Mouse (Mus musculus) right cerebral cortex, postnatal 36 days (tissue): ENCODE measurements around the gene Tenm2.

ENCODE experiments used
- DNase-seq, 2 experiments: peaks; one replicate each; pipeline ENCODE4 v3.0.0; 2022; ENCODE audit warnings: low spot score in 2 of 2, mixed read lengths in 1 of 2

Gene Tenm2

DNA sequence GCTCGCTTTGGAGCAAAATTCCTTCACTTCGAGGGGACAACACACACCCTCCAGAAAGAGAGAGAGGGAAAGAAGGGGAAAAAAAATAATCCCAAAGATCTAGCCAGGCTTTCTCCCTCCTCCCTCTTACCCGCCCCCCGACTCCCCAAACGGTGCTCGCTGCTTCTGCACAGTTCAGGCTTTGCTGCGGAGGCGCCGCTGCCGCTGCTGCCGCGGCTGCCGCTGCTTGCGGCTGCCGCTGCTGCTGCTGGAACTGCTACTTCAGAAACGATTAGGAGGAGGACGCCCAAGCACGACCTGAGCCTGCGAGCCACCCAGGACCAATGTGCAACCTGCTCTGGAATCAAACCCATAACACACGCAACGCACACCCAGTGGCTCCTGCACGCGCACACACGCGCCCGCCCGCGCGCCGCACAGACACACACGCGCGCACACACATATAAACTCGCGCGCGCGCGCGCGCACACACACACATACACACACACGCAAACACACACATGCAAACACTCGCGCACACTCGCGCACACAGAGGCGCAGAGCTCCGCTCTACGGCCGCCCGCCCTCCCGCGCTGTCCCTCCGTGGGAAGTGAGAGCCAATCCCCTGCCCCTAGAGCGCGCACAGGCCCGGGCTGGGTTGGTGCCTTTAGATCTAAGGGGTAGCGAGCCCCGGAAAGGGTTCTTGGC is at the start of gene Tenm2:
TSS of gene Tenm2 (minus strand) at position 51 of the 687 bp plus-strand sequence.
- DNase-seq, result peak; percentile 74 to 79

GRCm38 (mm10) chr11:37285186-37285585 is 49.4 kb upstream of the Tenm2 start:
- no peak for DNase-seq

DNA sequence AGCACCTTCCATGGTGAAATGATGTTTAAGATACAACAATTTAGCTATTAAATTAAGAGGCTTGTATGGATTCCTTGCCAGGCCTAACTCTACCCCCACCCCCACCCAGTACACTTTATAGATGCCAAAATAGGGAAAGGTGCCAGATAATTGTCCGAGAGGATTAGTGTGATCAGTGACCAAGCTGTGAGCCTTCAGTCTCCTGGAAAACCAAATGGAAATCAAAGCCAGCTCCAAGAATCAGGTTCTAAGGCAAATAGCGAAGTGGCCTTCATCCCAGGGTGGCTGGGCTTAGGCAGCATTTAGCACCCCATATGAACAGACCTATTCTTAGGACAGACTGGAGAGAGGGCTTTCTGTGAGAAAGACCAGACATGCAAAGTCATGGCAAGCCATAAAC is 13.0 kb upstream of the Tenm2 start:
- DNase-seq, result no peak

DNA sequence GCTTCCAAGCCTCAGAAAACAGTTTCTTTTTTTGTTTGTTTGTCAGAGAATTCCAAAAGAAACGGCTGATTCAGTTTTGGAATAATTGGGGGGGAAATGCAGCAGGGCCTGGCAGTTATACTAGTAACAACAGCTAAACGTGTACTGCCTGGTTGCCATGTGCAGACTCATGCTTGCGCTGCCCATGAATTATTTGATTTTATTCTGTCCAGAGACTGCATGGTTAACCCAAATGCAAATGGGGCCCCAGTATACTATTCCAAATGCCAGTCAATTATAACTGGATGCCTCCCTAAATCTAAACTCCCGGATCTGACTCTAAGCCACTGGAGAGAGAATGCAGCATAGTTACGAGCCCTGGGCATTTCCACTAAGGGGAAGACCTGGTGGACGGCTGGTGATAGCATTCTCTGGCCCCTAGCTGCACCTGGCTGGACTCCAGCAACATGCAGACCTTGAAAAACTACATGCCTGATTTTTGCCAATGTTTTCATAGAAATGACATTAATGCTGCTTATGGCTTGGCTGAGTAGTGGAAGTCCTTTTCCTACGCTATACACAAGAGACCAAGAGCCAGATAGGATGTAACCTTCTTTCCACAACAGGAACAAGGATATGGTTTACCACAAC is 1.4 kb upstream of the Tenm2 start:
- no peak for DNase-seq

DNA sequence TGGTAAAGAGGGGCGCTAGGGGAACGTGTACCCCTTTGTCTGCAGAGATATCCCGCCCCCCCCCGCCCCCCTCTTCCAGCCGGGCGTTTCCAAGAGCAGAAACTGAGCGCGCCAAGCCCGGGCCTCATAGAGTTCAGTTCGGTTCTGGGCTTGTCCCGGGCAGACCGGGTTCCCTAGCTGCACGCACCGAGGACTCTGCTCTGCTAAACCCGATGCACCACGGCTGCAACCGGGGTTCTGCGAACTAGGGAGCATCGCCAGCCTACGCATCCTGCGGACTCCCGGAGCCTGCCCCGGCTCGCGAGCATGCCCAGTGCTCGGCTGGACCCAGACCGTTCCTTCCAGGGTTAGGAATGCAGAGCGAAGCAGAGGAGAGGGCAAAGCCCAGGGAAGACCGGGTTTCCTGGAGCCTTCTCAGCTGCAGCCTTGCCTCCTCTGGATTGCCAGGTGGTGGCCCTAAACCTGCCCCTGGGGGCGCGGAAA is 878 bp upstream of the Tenm2 start:
- DNase-seq, result peak; percentile 50 to 56

DNA sequence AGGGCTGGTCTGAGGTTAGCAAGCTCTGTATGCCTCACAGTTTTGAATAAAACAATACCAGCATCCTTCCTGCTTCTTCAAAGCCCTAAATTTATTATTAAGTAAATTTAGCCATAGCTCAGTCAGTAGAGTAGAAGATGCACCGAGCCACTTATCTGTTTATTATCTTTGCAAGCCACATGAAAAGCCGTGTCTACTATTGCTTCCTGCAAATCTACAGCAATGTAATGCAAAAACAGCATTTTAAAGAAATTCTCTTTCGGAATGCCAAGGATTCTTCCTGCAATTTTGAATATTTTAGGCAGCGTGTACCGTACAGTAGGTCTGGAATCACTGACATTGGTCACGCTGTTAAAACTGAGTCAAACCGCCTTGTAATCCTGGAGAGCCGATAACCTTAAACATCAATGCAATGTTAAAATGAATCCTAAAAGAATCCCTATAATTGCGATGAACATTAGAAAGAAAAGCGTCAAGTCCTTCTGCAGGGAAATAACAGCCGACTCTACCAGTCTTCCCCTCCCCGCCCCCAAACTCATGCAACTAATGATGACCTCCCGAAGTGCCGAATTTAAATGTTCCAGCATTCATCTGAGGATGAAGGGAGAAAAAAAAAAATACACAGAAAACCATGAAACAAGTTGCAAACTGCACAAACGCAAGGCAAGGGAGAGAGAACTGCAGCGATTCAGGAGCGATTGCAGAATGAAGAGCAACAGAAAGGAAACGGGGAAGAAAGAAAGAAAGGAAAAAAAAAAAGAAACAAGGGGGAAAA is 556 bp downstream of the Tenm2 start:
- DNase-seq, result no peak

GRCm38 (mm10) chr11:37227404-37227803 is 8.4 kb downstream of the Tenm2 start:
- no peak for DNase-seq

DNA sequence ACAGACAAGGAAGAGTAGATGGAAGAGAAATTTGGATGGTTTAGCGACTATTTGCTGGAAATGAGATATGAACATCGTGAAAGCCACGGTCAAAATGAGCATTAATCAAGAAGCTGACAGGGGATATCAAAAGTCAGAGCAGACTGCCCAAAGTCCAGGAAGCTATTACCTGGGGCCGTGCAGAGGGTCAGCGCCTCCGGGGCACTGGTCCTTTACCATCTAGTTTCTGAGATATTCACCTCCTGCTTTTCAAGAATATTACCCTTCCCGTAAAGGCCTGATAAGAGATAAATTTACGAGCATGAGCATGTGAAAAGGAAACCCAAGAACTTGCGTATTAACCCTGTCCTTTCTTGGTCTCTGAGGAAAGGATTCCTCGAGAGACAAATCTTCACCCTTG is 8.8 kb downstream of the Tenm2 start:
- no peak for DNase-seq

DNA sequence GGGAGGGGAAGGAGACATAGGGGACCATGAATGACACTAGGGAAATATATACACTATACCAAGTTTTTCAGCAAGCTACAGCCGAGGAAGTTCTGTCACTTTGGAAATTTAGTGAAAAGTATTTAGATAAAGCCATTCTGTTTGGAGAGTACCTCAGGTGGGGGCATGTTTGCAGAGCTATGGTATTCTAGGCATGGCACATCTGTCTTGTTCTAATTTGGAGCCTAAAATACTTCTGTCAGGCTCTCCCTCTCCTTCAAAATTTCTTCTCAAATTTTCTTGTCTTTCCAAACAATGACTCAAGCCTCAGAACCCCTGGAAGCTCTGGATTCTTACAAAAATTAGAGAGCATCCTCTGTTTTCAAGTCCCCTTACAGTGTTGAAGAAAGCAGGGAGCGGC is 13.0 kb downstream of the Tenm2 start:
- DNase-seq, result peak in 1 of 2 experiments; percentile 5

- peak in 1 of 2 experiments; percentile 45 for DNase-seq
Measured at GRCm38 (mm10) chr11:37222056-37222455, 13.7 kb downstream of the Tenm2 start.

- no peak for DNase-seq
Measured at GRCm38 (mm10) chr11:37220921-37221320, 14.8 kb downstream of the Tenm2 start.

GRCm38 (mm10) chr11:37186132-37186531 is 49.6 kb downstream of the Tenm2 start:
- peak; percentile 39 to 43 for DNase-seq

GRCm38 (mm10) chr11:37177426-37177825 is 58.3 kb downstream of the Tenm2 start:
- DNase-seq, result no peak

DNA sequence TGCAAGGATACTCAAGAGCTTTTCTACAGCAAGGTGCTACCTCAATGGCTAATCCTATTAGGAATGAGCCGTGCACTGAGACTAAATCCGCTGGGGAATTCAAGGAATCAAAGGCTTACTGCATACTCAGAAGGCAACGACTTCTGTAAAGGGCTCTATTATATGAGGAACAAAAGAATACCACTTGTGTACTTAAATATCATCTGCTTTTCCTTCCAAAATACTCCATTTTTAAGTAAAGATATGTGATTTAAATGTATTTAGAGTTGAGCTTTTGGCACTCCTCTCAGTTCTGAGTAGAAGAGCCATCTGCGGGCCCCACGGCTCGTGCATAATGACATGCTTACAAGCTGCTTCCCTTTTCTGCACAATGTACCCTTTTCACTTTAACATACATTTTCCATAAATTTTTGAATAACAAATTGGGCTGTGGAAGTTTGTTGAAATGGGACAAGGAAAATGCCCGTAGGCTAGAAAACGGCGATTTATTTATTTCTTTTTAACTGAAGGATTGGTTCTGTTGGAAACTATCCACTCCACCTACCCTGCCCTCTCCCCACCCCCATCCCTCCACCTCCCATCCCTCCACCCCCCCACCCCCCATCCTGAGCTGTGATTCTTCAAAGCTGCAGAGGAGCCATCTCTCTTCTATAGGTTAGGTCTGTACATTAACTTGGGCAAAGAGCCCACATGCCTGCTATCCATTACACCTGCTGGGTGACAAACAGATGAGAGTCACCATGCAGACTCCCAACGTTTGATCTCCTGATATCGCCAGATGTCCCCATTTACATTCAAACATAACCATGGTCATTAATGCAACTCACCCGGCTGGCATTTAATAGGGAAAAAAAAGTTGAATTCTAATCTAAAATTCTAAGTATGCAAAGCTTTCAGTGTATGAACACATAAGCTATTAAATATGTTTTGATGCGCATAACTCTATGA is 81.6 kb downstream of the Tenm2 start:
- peak; percentile 50 to 54 for DNase-seq

GRCm38 (mm10) chr11:37153382-37153781 is 82.4 kb downstream of the Tenm2 start:
- DNase-seq, result no peak

- no peak for DNase-seq
Measured at GRCm38 (mm10) chr11:37150011-37150410, 85.8 kb downstream of the Tenm2 start.

DNA sequence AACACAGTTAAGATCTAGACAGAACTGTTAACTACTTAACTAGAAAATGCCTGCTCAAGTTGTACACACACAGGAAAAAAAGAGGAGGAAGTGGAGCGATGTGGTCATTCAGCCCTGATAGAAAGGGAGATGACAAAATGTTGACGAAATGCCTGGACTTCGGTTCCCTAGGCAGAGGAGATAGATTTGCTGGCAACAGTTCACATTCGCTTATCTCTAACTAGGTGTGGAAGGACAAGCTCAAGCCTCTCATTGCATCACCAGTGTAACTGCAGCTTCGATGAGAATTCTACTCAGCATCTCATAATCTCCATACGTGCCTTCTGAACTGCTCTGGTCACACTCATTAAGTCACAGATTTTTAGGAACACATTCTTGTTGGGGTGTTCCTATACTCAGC is 91.8 kb downstream of the Tenm2 start:
- DNase-seq, result no peak

DNA sequence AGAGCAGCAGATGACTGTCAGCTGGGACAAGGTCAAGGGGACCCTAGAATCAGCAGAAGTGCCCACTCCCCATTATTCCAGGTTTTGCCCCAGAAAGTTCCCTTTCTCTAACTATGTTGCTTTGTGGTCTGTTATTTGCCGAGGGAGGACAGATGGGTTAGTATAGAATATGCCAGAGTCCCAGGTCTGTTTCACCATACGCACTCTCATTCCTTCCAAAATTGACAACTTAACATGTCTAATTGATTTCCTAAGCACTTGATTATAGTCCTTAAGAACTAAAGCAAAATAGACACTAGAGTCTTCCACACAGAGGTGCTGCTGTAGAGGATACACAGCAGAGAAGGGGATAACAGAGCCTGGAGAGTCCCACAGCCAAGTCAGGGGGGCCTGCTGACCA is 92.3 kb downstream of the Tenm2 start:
- no peak for DNase-seq

GRCm38 (mm10) chr11:37128893-37129292 is 106.9 kb downstream of the Tenm2 start:
- DNase-seq, result no peak

DNA sequence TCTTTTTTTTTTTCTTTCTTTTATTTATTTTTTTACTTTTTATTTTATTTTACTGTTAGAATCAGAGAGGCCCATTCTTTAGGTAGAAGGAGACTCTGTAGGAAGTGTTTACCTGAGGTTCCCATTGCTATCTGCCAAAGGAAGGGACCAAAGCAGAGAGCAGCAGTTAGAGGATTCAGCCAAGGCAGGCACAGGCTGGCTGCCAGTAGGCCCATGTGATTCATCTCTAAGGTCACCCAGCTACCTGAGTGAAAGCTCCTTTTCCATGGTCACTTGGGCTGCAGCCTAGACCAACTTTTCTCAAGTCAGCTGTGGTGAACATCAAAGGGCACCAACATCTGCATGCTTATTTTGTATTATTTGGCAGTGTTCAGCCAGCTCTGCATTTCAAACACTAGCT is 117.7 kb downstream of the Tenm2 start:
- no peak for DNase-seq

DNA sequence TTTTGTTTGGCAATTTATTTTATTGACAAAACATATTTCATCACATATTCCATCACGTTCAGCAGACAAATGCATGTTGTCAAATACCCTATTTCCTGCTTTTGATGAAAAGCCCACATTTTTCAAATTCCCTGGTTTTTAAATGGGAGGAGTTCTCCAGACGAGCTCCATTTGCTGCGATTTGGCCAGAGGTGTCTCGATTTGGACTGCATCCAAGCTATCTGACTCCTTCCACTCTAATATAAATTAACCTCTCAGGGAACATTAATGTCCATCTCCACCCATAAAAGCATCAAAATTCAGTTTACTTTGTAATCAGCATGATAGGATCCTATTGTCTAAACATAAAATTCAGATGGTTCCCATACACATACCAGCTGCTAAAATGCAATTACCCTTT is 120.6 kb downstream of the Tenm2 start:
- DNase-seq, result no peak
